Mouse (Mus musculus) stomach, embryonic 16.5 days (tissue): ENCODE data around the gene Nipsnap3a. TPM values are rescaled to one million over a fixed set of nuclear protein-coding genes. Genes with fewer than 3 reads are reported as not detected.

Experiments used
- ATAC-seq: fragments of 200-750 bp; cut with Nextera tagmentation; 2 replicates; pipeline ENCODE4 v1.8.0; 2017; ENCODE audit warnings: moderate number of reproducible peaks, moderate TSS enrichment; ENCODE audit not compliant: insufficient read depth, low FRiP score
- H3K27ac ChIP-seq: fragments of 300-500 bp; sonication (generic); 2 replicates; pipeline ENCODE4 v1.5.1; 2014; ENCODE audit warnings: low read length
- H3K27me3 ChIP-seq: fragments of 300-500 bp; sonication (generic); 2 replicates; pipeline ENCODE4 v1.6.1; 2014; ENCODE audit warnings: low read length, control low read depth, mixed read lengths; ENCODE audit not compliant: control insufficient read depth, insufficient read depth
- H3K36me3 ChIP-seq: fragments of 300-500 bp; sonication (generic); 2 replicates; pipeline ENCODE4 v1.6.1; 2014; ENCODE audit warnings: low read length; ENCODE audit not compliant: control insufficient read depth, insufficient read depth
- H3K4me1 ChIP-seq: fragments of 300-500 bp; sonication (generic); 2 replicates; pipeline ENCODE4 v1.6.1; 2014; ENCODE audit warnings: low read length, control low read depth, mixed read lengths; ENCODE audit not compliant: control insufficient read depth, insufficient read depth
- H3K4me2 ChIP-seq: fragments of 300-500 bp; sonication (generic); 2 replicates; pipeline ENCODE4 v1.6.1; 2014; ENCODE audit warnings: low read depth, low read length, mixed read lengths
- H3K4me3 ChIP-seq: fragments of 300-500 bp; sonication (generic); replicated peaks from 2 replicates; pipeline ENCODE4 v1.5.1; 2014; ENCODE audit warnings: mild to moderate bottlenecking, low read length
- H3K9ac ChIP-seq: fragments of 300-500 bp; sonication (generic); 2 replicates; pipeline ENCODE4 v1.6.1; 2014; ENCODE audit warnings: low read length
- H3K9me3 ChIP-seq: fragments of 300-500 bp; sonication (generic); replicated peaks from 2 replicates; pipeline ENCODE4 v1.6.1; 2016; ENCODE audit warnings: low read length, control low read depth; ENCODE audit not compliant: control insufficient read depth
- WGBS: fragments of 180-500 bp; shearing (Covaris S2); extraction: QIAGEN DNeasy Blood & Tissue Kit; methylation state at CpG from one replicate; pipeline ENCODE4 v1.1.7; 2014; 5-methylcytosine and 5-hydroxymethylcytosine counted together
- polyA plus RNA-seq: library from polyadenylated mRNA; unstranded; fragments of >200 nt; fragmentation: Nextera tagmentation; extraction: Ambion mirVana; gene quantifications from 2 replicates; pipeline ENCODE4 v1.2.1, GENCODE M21; 2015

Nipsnap3a gene
- polyA plus RNA-seq, 1 experiment from 2014 or later, result not detected

- Histone ChIP-seq H3K4me2 (no peak overlapping the region), H3K9me3 (no peaks in the 10 kb centered on the region), H3K9ac (no peak overlapping the region), H3K36me3 (no peaks in the 10 kb centered on the region), H3K27ac (no peak overlapping the region), H3K27me3 (no peaks in the 10 kb centered on the region), H3K4me3 (no peak overlapping the region), H3K4me1 (peaks cover 6% of the 10 kb centered on the region; the same call in 1 of the 2 replicates)
- no peak for ATAC-seq
- 76% methylated on average over 4 of the region's 4 CpGs for WGBS
Observed at GRCm38 (mm10) chr4:53009871-53010270, 20.8 kb downstream of the Nipsnap3a start.

GRCm38 (mm10) chr4:53011732-53012361 is 22.8 kb downstream of the Nipsnap3a start, which contains the start of gene Nipsnap3b:
Nipsnap3b (plus strand) TSS chr4:53011880.
- Histone ChIP-seq H3K9ac (peak within 1 kb of the TSS; percentile 89), H3K27ac (peak within 1 kb of the TSS; percentile 79), H3K4me2 (peak within 1 kb of the TSS; percentile 61), H3K4me1 (peaks cover 6% of the 10 kb centered on the region; the same call in 1 of the 2 replicates), H3K9me3 (peaks cover 5% of the 10 kb centered on the region; the same call in 1 of the 2 replicates), H3K36me3 (peaks cover 13% of the 10 kb centered on the region), H3K27me3 (no peaks in the 10 kb centered on the region), H3K4me3 (peak within 1 kb of the TSS; percentile 77)
- WGBS, result under 1% methylated on average over 63 of the region's 63 CpGs
- ATAC-seq, result peak; percentile 98

- Histone ChIP-seq H3K36me3 (peaks cover 22% of the 10 kb centered on the region), H3K27me3 (no peaks in the 10 kb centered on the region), H3K4me2 (no peak overlapping the region), H3K27ac (no peak overlapping the region), H3K9ac (no peak overlapping the region), H3K4me1 (peaks cover 6% of the 10 kb centered on the region; the same call in 1 of the 2 replicates), H3K9me3 (peaks cover 5% of the 10 kb centered on the region; the same call in 1 of the 2 replicates), H3K4me3 (no peak overlapping the region)
- ATAC-seq, result no peak
- 88% methylated on average over 7 of the region's 7 CpGs for WGBS
Observed at GRCm38 (mm10) chr4:53014421-53014820, 25.3 kb downstream of the Nipsnap3a start.

- 92% methylated on average over 3 of the region's 3 CpGs for WGBS
- Histone ChIP-seq H3K27me3 (no peaks in the 10 kb centered on the region), H3K4me3 (no peak overlapping the region), H3K4me1 (peaks cover 6% of the 10 kb centered on the region; the same call in 1 of the 2 replicates), H3K36me3 (peaks cover 22% of the 10 kb centered on the region), H3K4me2 (no peak overlapping the region), H3K27ac (no peak overlapping the region), H3K9me3 (peaks cover 5% of the 10 kb centered on the region; the same call in 1 of the 2 replicates), H3K9ac (no peak overlapping the region)
- no peak for ATAC-seq
Observed at GRCm38 (mm10) chr4:53015024-53015423, 26.0 kb downstream of the Nipsnap3a start.

- WGBS, result 83% methylated on average over 1 of the region's 1 CpGs
- Histone ChIP-seq H3K36me3 (peaks cover 41% of the 10 kb centered on the region), H3K9me3 (peaks cover 5% of the 10 kb centered on the region; the same call in 1 of the 2 replicates), H3K27me3 (no peaks in the 10 kb centered on the region), H3K9ac (no peak overlapping the region), H3K4me3 (no peak overlapping the region), H3K4me1 (no peaks in the 10 kb centered on the region), H3K4me2 (no peak overlapping the region), H3K27ac (no peak overlapping the region)
- no peak for ATAC-seq
Observed at GRCm38 (mm10) chr4:53018392-53018791, 29.3 kb downstream of the Nipsnap3a start.

DNA sequence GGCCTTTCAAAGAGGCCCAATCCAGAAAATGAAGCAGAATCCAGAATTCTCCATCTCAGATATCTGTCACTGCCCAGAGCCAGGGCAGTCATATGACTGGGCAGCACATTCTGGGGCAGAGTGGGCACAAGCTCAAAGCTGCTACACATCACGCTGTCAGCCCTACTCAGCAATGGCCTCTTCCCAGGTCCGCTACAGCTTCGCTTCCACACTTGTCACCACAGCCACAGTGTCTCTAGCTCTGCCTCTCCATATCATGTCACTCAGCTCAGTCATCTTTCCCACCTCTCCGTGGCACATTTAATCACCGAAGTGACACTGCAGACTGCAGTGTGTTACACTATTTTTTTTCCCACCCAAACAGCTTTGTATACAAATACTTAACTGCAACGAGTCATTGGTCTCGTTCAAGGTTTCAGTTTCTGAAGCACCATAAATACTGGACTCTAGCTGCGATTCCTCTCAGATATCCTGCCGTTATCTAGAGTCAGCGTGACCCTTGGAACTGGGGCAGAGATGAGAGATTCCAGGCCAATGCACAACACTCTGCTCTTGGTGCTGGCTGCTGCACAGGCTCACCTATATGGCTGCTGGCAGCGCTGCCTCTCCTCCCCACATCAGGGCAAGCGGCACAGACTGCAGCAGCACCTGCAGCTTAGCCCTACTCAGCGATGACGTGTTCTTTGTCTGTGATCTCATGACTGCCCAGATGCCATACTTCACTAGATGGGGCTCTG is 34.3 kb downstream of the Nipsnap3a start:
- Histone ChIP-seq H3K27me3 (no peaks in the 10 kb centered on the region), H3K4me2 (no peak overlapping the region), H3K9me3 (no peaks in the 10 kb centered on the region), H3K36me3 (peaks cover 25% of the 10 kb centered on the region; the same call in 1 of the 2 replicates), H3K4me1 (no peaks in the 10 kb centered on the region), H3K27ac (no peak overlapping the region), H3K9ac (no peak overlapping the region), H3K4me3 (no peak overlapping the region)
- 87% methylated on average over 14 of the region's 14 CpGs for WGBS
- ATAC-seq, result no peak; the same call in 1 of the 2 replicates

DNA sequence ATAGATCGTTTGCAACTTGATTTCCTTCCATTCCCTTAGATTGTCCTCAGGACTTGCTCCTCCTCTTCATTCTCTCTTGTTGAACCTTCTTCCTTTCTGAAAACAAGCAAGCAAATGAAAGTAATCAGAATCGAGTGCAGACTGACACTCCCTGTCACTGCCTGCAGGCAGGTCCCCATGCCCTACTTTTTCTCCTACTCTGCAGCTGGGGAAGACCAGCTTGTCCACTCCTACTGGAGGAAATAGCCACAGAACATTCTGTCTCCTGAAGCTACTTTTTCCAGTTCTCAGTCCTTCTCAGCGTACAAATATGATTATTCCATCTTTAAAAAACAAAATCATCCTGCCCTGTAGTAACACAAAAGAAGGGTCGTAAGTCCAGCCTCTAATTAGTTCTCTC is 35.3 kb downstream of the Nipsnap3a start:
- no peak overlapping the region for H3K9ac ChIP-seq
- WGBS, result 84% methylated on average over 4 of the region's 4 CpGs
- H3K27ac ChIP-seq, result no peak overlapping the region
- no peaks in the 10 kb centered on the region for H3K9me3 ChIP-seq
- no peak overlapping the region for H3K4me2 ChIP-seq
- no peak for ATAC-seq
- H3K4me3 ChIP-seq, result no peak overlapping the region
- H3K27me3 ChIP-seq, result no peaks in the 10 kb centered on the region
- peaks cover 25% of the 10 kb centered on the region; the same call in 1 of the 2 replicates for H3K36me3 ChIP-seq
- H3K4me1 ChIP-seq, result no peaks in the 10 kb centered on the region

DNA sequence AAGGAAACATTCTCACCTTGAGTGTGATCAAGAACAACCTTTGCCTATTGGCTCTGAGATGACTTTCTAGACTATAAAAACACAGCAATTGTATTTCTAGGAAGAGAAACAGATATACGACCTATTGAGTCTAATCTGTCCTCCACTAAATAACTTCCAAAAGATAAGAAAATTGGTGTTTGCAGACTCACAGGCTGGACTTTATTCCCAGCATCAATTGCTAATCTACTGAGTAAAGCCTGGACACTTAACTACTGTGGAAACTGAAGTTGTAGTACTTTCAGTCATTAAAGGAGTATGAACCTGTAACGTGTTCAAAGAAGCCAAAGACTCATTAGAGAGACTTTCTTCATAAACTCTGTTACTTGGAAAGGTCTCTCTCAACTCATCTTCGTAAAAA is 38.7 kb downstream of the Nipsnap3a start:
- no peak for ATAC-seq
- Histone ChIP-seq H3K9me3 (no peaks in the 10 kb centered on the region), H3K27me3 (no peaks in the 10 kb centered on the region), H3K4me2 (no peak overlapping the region), H3K4me3 (no peak overlapping the region), H3K9ac (no peak overlapping the region), H3K36me3 (peaks cover 12% of the 10 kb centered on the region; the same call in 1 of the 2 replicates), H3K4me1 (no peaks in the 10 kb centered on the region), H3K27ac (no peak overlapping the region)
- 84% methylated on average over 3 of the region's 3 CpGs for WGBS

- 55% methylated on average over 8 of the region's 8 CpGs for WGBS
- H3K4me2 ChIP-seq, result no peak overlapping the region
- H3K9ac ChIP-seq, result no peak overlapping the region
- H3K27me3 ChIP-seq, result no peaks in the 10 kb centered on the region
- no peaks in the 10 kb centered on the region for H3K4me1 ChIP-seq
- H3K9me3 ChIP-seq, result no peaks in the 10 kb centered on the region
- H3K4me3 ChIP-seq, result no peak overlapping the region
- no peaks in the 10 kb centered on the region for H3K36me3 ChIP-seq
- no peak overlapping the region for H3K27ac ChIP-seq
- ATAC-seq, result no peak
Observed at GRCm38 (mm10) chr4:53030326-53030948, 41.4 kb downstream of the Nipsnap3a start.
